ENCODE assay signal across 17 mouse cellular contexts in the genomic region with DNA sequence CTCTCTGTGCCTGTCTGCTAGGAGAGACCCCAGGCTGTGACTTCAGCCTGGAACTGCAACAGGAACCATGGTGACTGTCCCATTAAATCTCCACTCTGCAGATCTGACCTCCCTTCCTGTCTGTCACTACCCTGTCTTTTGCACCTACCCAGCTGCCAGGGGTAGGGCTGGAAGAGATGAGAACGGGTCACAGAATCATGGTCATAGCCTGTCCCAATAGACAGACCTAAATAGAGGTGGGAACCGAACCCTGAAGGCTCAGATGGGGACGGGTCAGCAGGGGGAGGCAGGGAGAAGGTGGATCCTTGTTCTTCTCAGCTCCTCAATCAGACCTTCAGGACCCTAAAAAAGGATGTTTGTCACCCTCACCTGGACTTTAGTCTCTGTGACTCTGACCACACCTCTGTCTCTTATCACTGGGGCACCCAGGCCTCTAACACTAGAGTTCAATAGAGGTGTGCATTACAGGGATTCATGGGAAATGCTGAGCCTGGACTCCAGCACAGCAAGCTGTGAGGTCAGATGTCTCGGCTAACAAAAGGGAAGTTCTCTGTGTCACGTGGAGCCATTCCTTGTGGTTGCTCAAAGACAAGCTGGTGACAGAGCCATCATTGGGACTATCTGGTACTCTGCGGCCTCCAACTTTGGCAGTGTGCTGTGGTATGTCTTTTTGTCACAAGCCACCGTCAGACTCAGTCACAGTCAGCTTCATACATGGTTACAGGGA. TPM values are rescaled to one million over a fixed set of nuclear protein-coding genes. Genes with fewer than 3 reads are reported as not detected.
DNase-seq lines count a peak whose midpoint lies in the region; ATAC-seq and TF ChIP-seq lines count a peak whose summit lies in the region.
"Had no signal": no experiment of that assay in that cellular context is flagged by ENCODE, and none has a peak within 500 bp of the region (broad histone marks: within the 10 kb centered on the region; RNA-seq: fewer than 3 reads in every experiment).

No protein-coding gene starts in this region.

- peaks cover 53% of the 10 kb centered on the region for H3K36me3 ChIP-seq in lung, embryonic 14.5 days (ENCODE audit: insufficient read depth)
- H3K36me3 ChIP-seq in lung, postnatal 0 days (ENCODE audit: insufficient read depth, low read length) = peaks cover 46% of the 10 kb centered on the region
- peaks cover 48% of the 10 kb centered on the region for H3K36me3 ChIP-seq in liver, embryonic 13.5 days
- peaks cover 46% of the 10 kb centered on the region for H3K36me3 ChIP-seq in small intestine, adult 2 months (ENCODE audit: control insufficient read depth, insufficient read depth, low read length)

- H3K4me3 ChIP-seq in lung, embryonic 14.5 days (ENCODE audit: low read depth, low read length) = no peak overlapping the region
- no peak overlapping the region for H3K4me3 ChIP-seq in lung, postnatal 0 days (ENCODE audit: low read depth, low read length)
- no peak overlapping the region for H3K4me3 ChIP-seq in bone marrow macrophage, adult 2 months (ENCODE audit: insufficient read depth, low read length)
- no peak overlapping the region for H3K4me3 ChIP-seq in liver, embryonic 13.5 days (replicated peaks)
- no peak overlapping the region for H3K4me3 ChIP-seq in small intestine, adult 2 months (ENCODE audit: low read depth, low read length)
- H3K4me3 ChIP-seq: embryonic facial prominence, embryonic 12.5 days; left cerebral cortex, adult 2 months; limb, embryonic 12.5 days; megakaryocyte, embryonic 14.5 days had no signal

- H3K9me3 ChIP-seq in lung, embryonic 14.5 days (ENCODE audit: low read depth, low read length) = no peaks in the 10 kb centered on the region
- no peaks in the 10 kb centered on the region for H3K9me3 ChIP-seq in lung, postnatal 0 days (ENCODE audit: low read length)
- no peaks in the 10 kb centered on the region for H3K9me3 ChIP-seq in liver, embryonic 13.5 days (replicated peaks)
- H3K9me3 ChIP-seq: embryonic facial prominence, embryonic 12.5 days; limb, embryonic 12.5 days had no signal

- ATAC-seq in lung, embryonic 14.5 days (ENCODE audit: insufficient read depth) = 0 out of 2 replicates have a peak, but pooled peaks have one; percentile 19
- ATAC-seq in lung, postnatal 0 days = no peak
- peak; percentile 45; the same call in 1 of the 2 replicates for ATAC-seq in liver, embryonic 13.5 days (ENCODE audit: low read depth)
- ATAC-seq: CD4-positive, CD25-positive, alpha-beta regulatory T cell, adult 4 months had no signal

- no peak overlapping the region for H3K4me2 ChIP-seq in lung, embryonic 14.5 days
- no peak overlapping the region for H3K4me2 ChIP-seq in lung, postnatal 0 days (replicated peaks; ENCODE audit: low read depth, low read length)
- H3K4me2 ChIP-seq in liver, embryonic 13.5 days = no peak overlapping the region
- H3K4me2 ChIP-seq: embryonic facial prominence, embryonic 12.5 days; limb, embryonic 12.5 days had no signal

- H3K9ac ChIP-seq in lung, embryonic 14.5 days = no peak overlapping the region
- H3K9ac ChIP-seq in lung, postnatal 0 days (replicated peaks; ENCODE audit: low read depth) = no peak overlapping the region
- no peak overlapping the region for H3K9ac ChIP-seq in liver, embryonic 13.5 days
- H3K9ac ChIP-seq: embryonic facial prominence, embryonic 12.5 days; limb, embryonic 12.5 days had no signal

- H3K27ac ChIP-seq in lung, embryonic 14.5 days (ENCODE audit: low read depth) = no peak overlapping the region
- no peak overlapping the region for H3K27ac ChIP-seq in lung, postnatal 0 days (ENCODE audit: low read length)
- peak overlapping the region; percentile 61 for H3K27ac ChIP-seq in bone marrow macrophage, adult 2 months (ENCODE audit: insufficient read depth, low read depth, low read length)
- H3K27ac ChIP-seq in liver, embryonic 13.5 days = no peak overlapping the region
- peak overlapping the region; percentile 79 for H3K27ac ChIP-seq in small intestine, adult 2 months (ENCODE audit: insufficient read depth, low read depth, low read length)
- H3K27ac ChIP-seq: embryonic facial prominence, embryonic 12.5 days; left cerebral cortex, adult 2 months; limb, embryonic 12.5 days had no signal

- H3K4me1 ChIP-seq in lung, embryonic 14.5 days (ENCODE audit: insufficient read depth) = no peaks in the 10 kb centered on the region
- no peaks in the 10 kb centered on the region for H3K4me1 ChIP-seq in lung, postnatal 0 days (ENCODE audit: insufficient read depth, low read depth, low read length)
- peaks cover 17% of the 10 kb centered on the region for H3K4me1 ChIP-seq in bone marrow macrophage, adult 2 months (ENCODE audit: control insufficient read depth, insufficient read depth, low read length)
- peaks cover 7% of the 10 kb centered on the region for H3K4me1 ChIP-seq in liver, embryonic 13.5 days (replicated peaks)
- peaks cover 17% of the 10 kb centered on the region for H3K4me1 ChIP-seq in small intestine, adult 2 months (ENCODE audit: control insufficient read depth, insufficient read depth, insufficient read length, low read length)
- H3K4me1 ChIP-seq: embryonic facial prominence, embryonic 12.5 days; limb, embryonic 12.5 days had no signal

- 76% methylated on average over 7 of the region's 7 CpGs for WGBS in lung, embryonic 14.5 days
- WGBS in lung, postnatal 0 days = 77% methylated on average over 7 of the region's 7 CpGs
- 52% methylated on average over 7 of the region's 7 CpGs for WGBS in liver, embryonic 13.5 days (ENCODE audit: insufficient replicate concordance)
- 35% methylated on average over 7 of the region's 7 CpGs for WGBS in small intestine, adult 2 months

- TF ChIP-seq CTCF in lung, embryonic 14.5 days (IDR thresholded peaks at IDR 0.05; ENCODE audit: low read depth) = no peak
- no peak for TF ChIP-seq CTCF in lung, postnatal 0 days (IDR thresholded peaks at IDR 0.05)
- TF ChIP-seq CTCF in bone marrow macrophage, adult 2 months (IDR thresholded peaks at IDR 0.05; ENCODE audit: low read depth, low read length) = no peak
- TF ChIP-seq CTCF in small intestine, adult 2 months (IDR thresholded peaks at IDR 0.05; ENCODE audit: extremely low read depth, insufficient read length, insufficient replicate concordance, low read depth, low read length) = no peak

- TF ChIP-seq EP300 in lung, postnatal 0 days (IDR thresholded peaks at IDR 0.05) = no peak

- TF ChIP-seq POLR2A in bone marrow macrophage, adult 2 months (IDR thresholded peaks at IDR 0.05; ENCODE audit: borderline replicate concordance, low read depth, low read length) = no peak
- TF ChIP-seq POLR2A in small intestine, adult 2 months (IDR thresholded peaks at IDR 0.05; ENCODE audit: low read depth, low read length) = no peak

- no peaks in the 10 kb centered on the region for H3K27me3 ChIP-seq in lung, embryonic 14.5 days (ENCODE audit: insufficient read depth, low read length)
- H3K27me3 ChIP-seq in lung, postnatal 0 days (replicated peaks; ENCODE audit: insufficient read depth, low read length) = no peaks in the 10 kb centered on the region
- H3K27me3 ChIP-seq in liver, embryonic 13.5 days = no peaks in the 10 kb centered on the region
- H3K27me3 ChIP-seq in small intestine, adult 2 months (ENCODE audit: control insufficient read depth, insufficient read depth, low read length) = no peaks in the 10 kb centered on the region
- H3K27me3 ChIP-seq: embryonic facial prominence, embryonic 12.5 days; limb, embryonic 12.5 days had no signal

- DNase-seq in lung, embryonic 14.5 days = no peak
- no peak for DNase-seq in lung, postnatal 0 days (ENCODE audit: low spot score)
- no peak for DNase-seq in liver, embryonic 13.5 days
- DNase-seq in urinary bladder, postnatal 25 days (ENCODE audit: low spot score) = no peak
- no peak for DNase-seq in kidney, adult 18-20 months
- no peak for DNase-seq in retina, postnatal 1 day
- DNase-seq: kidney, adult 8-10 months; kidney, postnatal 4 days; thymus, postnatal 14 days had no signal

RNA-seq across cellular contexts. Expression of a gene that starts 10.1 kb away (rescaled TPM):
- polyA plus RNA-seq in lung, embryonic 14.5 days (2014; fragmentation: Nextera tagmentation; extraction: Ambion mirVana) = 34.8 and 43.3 TPM in 2 replicates
- polyA plus RNA-seq in lung, postnatal 0 days (2015; fragmentation: Nextera tagmentation; extraction: Ambion mirVana) = 58.7 and 60.7 TPM in 2 replicates
- 81.0 and 87.3 TPM in 2 replicates for polyA plus RNA-seq in bone marrow macrophage, adult 2 months (2012; ENCODE audit: insufficient read depth, insufficient read length, missing spikeins)
- polyA plus RNA-seq in liver, embryonic 13.5 days (2015; fragmentation: Nextera tagmentation; extraction: Ambion mirVana) = 12.3 and 13.1 TPM in 2 replicates
- 240 and 410 TPM in 2 replicates for polyA plus RNA-seq in small intestine, adult 2 months (2012; rRNA removed)

RNA-seq across cellular contexts. Expression of a gene that starts 13.5 kb away (rescaled TPM):
- polyA plus RNA-seq in lung, embryonic 14.5 days (2014; fragmentation: Nextera tagmentation; extraction: Ambion mirVana) = 22.2 and 26.8 TPM in 2 replicates
- polyA plus RNA-seq in lung, postnatal 0 days (2015; fragmentation: Nextera tagmentation; extraction: Ambion mirVana) = 16.3 and 16.6 TPM in 2 replicates
- 6.8 and 11.9 TPM in 2 replicates for polyA plus RNA-seq in bone marrow macrophage, adult 2 months (2012; ENCODE audit: insufficient read depth, insufficient read length, missing spikeins)
- polyA plus RNA-seq in liver, embryonic 13.5 days (2015; fragmentation: Nextera tagmentation; extraction: Ambion mirVana) = 10.1 and 10.9 TPM in 2 replicates
- 13.7 and 29.0 TPM in 2 replicates for polyA plus RNA-seq in small intestine, adult 2 months (2012; rRNA removed)

RNA-seq across cellular contexts. Expression of a gene that starts 13.9 kb away (rescaled TPM):
- polyA plus RNA-seq in lung, embryonic 14.5 days (2014; fragmentation: Nextera tagmentation; extraction: Ambion mirVana) = 6.9 and 8.9 TPM in 2 replicates
- 16.3 and 18.3 TPM in 2 replicates for polyA plus RNA-seq in lung, postnatal 0 days (2015; fragmentation: Nextera tagmentation; extraction: Ambion mirVana)
- polyA plus RNA-seq in bone marrow macrophage, adult 2 months (2012; ENCODE audit: insufficient read depth, insufficient read length, missing spikeins) = 5.8 and 6.8 TPM in 2 replicates
- polyA plus RNA-seq in liver, embryonic 13.5 days (2015; fragmentation: Nextera tagmentation; extraction: Ambion mirVana) = 6.7 and 7.5 TPM in 2 replicates
- 21.5 and 29.9 TPM in 2 replicates for polyA plus RNA-seq in small intestine, adult 2 months (2012; rRNA removed)

RNA-seq across cellular contexts. Expression of a gene that starts 17.9 kb away (rescaled TPM):
- 0.20 and 0.41 TPM in 2 replicates for polyA plus RNA-seq in lung, embryonic 14.5 days (2014; fragmentation: Nextera tagmentation; extraction: Ambion mirVana)
- polyA plus RNA-seq in lung, postnatal 0 days (2015; fragmentation: Nextera tagmentation; extraction: Ambion mirVana) = 0.50 and 0.57 TPM in 2 replicates
- polyA plus RNA-seq in bone marrow macrophage, adult 2 months (2012; ENCODE audit: insufficient read depth, insufficient read length, missing spikeins) = not detected in 2 replicates
- 0.09 TPM in 1 of 2 replicates, not detected in the other for polyA plus RNA-seq in liver, embryonic 13.5 days (2015; fragmentation: Nextera tagmentation; extraction: Ambion mirVana)
- 0.15 TPM in 1 of 2 replicates, not detected in the other for polyA plus RNA-seq in small intestine, adult 2 months (2012; rRNA removed)

RNA-seq across cellular contexts. Expression of a gene that starts 30.0 kb away (rescaled TPM):
- 0.19 and 0.50 TPM in 2 replicates for polyA plus RNA-seq in lung, embryonic 14.5 days (2014; fragmentation: Nextera tagmentation; extraction: Ambion mirVana)
- polyA plus RNA-seq in lung, postnatal 0 days (2015; fragmentation: Nextera tagmentation; extraction: Ambion mirVana) = 1.2 and 1.7 TPM in 2 replicates
- 0.62 and 1.4 TPM in 2 replicates for polyA plus RNA-seq in bone marrow macrophage, adult 2 months (2012; ENCODE audit: insufficient read depth, insufficient read length, missing spikeins)
- polyA plus RNA-seq in liver, embryonic 13.5 days (2015; fragmentation: Nextera tagmentation; extraction: Ambion mirVana) = 0.37 and 0.42 TPM in 2 replicates
- 16.4 and 25.9 TPM in 2 replicates for polyA plus RNA-seq in small intestine, adult 2 months (2012; rRNA removed)
- polyA plus RNA-seq: hindbrain, embryonic 11.5 days had no signal

Comparison
In these comparisons a context has a peak if more than half of its experiments do, and no peak if none do; other contexts are left out.
1. H3K27ac ChIP-seq: peak in bone marrow macrophage, adult 2 months (single experiment) and small intestine, adult 2 months (single experiment); none in lung, embryonic 14.5 days (single experiment), lung, postnatal 0 days (single experiment) and liver, embryonic 13.5 days (single experiment).